Mouse (Mus musculus) neural tube, embryonic 10.5 days (tissue): ENCODE measurements around the gene Snx6.
"Not testable (repeated sequence)": the region's sequence is repeated elsewhere in the genome, so short reads cannot be mapped to it uniquely, and the experiment has no call there.

Experiments
- DNase-seq: peaks from one replicate; pipeline ENCODE4 v3.0.0-alpha.2; 2017; ENCODE audit warnings: low spot score; ENCODE audit errors: extremely low spot score

Gene Snx6

DNA sequence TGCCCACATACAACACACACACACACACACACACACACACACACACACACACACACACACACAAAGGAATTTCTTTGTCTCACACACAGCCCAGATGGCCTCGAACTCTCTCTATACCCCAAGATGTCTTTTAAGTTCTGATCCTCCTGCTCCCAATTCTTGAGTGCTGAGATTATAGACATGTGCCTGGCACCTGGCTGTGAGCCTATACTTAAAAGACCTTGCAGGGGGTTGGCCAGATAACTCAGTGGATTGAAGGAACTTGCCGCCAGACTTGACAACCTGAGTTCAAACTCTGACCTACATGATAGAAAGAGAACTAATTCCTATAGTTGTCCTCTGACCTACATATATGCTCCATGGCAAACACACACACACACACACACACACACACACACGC, 8.0 kb upstream of the Snx6 start:
- DNase-seq: no peak

DNA sequence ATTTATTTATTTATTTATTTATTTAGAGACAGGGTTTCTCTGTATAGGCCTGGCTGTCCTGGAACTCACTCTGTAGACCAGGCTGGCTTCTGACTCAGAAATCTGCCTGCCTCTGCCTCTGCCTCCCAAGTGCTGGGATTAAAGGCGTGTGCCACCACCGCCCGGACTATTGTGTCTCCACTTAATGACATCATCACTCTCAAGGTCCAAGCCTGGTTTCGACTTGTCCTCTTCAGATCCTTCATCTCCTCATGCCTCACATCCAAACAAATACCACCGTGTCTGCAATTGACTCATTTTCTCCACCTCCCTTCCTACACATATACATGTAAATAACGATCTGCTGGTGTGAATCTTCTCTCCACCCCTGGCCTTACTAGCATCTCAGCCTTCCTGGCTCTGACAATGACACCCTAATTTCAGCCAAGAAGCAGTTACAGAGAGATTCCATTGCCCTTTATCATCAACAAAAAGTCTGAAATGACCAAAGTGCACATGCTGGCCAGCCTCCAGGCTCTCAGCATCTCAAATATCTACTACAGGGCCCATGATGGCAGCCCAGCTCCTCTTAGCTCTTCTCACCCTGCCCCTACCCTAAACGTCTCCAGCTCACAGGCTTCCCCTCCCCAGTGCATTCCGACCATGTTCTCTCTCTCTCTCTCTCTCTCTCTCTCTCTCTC, 1.2 kb upstream of the Snx6 start:
- DNase-seq: no peak

DNA sequence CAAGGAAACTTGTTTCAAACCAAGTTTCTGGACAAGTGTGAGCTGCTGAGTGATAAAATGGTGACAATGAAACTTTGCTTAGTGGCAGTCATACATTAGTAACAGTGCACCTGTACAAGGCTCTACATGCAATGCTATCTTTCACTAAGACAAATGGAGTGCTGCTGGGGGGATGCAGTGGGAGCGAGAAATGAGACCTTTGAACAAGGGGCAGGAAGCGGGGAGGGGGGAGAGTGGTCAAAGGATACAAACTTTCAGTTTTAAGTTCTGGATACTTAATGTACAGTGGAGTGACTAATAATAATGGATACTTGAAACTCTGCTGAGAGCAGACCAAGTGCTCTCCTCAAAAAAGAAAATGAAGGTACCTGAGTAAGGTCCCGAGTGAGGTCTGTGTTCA, 1.1 kb downstream of the Snx6 start:
- DNase-seq: no peak

DNA sequence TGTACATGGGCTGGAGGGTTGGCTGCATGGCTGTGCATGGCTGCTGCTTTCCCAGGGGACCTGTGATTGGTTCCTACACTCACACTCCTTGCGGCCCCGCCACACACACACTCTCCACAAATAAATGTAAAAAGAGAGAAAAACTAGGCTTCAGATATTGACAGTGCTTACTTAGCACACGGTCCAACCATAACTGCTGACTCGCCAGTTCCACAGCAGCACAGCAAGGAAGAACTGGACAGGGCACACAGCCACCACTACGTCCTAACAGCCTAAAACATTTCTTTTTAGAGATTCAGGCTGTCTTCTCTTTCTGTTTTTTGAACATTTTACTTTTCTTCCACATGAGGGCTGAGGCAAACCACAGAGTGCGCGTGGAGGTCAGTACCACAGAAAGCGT, 4.0 kb downstream of the Snx6 start:
- no peak for DNase-seq

DNA sequence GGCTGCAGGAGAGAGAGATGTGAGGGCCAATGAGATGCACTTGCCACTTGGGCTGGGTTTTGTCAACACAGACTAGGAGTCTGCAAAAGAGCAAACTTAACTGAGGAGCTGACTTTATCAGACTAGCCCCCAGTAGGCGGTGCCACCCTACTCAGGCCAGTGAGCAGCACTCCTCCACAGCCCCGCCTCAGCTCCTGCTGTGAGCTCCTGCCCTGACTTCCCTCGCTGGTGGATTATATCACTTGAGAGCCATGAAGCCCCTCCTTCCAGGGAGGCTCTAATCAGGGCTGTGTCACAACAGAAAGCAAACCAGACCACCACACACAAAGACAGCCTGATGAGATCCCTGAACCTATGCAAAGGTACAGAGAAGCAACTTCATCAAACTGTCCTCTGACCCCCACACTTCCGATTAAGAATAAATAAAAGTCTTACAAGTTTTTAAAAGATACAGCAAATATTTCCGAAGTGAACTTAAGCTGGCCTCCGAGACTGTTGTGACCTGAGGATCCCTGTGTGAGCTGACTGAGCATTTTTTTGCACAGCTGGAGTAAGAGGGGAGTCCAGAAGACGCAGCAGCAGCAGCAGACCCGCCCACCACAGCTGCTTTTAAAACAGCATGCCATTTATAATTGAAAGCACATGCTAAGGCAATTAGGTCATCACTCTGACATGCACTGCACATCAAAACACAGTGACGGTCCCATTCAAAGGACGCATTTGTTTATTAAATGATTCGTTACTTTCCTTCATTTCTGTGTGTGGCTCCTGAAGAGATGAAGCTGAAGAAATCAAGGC, 6.0 kb downstream of the Snx6 start:
- peak; percentile 40 for DNase-seq

DNA sequence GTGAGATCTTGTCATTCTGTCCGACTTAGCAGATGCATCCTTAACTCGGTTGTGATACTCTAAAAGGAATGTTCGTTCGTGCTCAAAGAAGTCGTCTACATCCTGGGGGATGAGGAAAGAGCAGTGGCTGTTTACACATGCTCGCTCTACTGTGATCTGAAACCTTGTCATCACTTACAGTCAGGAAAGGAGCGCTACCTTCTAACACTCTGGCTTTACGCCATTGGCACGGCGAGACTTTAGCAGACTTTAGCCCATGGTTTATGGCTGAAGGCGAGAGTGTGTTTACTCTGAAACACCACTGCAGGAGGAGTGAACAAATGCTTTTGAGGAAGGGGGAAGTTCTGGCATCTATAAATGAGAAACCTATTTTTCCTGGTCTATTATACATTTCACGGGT, 31.9 kb downstream of the Snx6 start:
- DNase-seq: no peak

DNA sequence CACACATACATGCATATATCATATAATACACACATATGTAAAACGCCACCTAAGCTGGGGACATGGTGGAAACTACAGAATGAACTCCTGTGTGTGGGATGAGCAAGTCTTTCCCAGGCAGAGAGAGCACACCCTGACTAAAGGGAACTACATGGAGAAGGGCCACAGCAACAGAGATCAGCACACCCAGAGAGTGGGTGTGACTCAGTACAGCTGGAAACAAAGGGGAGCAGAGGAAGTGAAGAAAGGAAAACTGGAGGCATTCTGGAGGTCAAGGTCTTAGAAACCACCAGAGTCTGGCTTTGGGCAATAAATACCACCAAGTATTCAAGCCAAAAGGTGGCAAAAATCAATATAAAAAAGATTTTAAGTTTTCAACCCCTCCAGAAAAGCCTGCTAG, 34.8 kb downstream of the Snx6 start:
- no peak for DNase-seq

DNA sequence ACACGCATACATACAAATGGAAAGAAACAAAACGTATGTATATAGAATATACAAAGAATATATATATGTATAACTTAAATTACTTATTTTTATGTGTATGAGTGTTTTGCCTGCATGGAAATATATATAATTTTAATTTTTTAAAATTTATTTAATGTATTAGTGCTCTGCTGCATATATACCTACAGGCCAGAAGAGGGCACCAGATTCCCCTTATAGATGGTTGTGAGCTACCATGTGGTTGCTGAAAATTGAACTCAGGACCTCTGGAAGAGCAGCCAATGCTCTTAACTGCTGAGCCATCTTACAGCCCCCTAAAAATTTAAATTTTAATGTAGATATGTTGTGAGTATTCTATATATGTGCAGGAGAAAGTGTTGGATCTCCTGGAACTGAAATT, 36.7 kb downstream of the Snx6 start:
- no peak for DNase-seq

DNA sequence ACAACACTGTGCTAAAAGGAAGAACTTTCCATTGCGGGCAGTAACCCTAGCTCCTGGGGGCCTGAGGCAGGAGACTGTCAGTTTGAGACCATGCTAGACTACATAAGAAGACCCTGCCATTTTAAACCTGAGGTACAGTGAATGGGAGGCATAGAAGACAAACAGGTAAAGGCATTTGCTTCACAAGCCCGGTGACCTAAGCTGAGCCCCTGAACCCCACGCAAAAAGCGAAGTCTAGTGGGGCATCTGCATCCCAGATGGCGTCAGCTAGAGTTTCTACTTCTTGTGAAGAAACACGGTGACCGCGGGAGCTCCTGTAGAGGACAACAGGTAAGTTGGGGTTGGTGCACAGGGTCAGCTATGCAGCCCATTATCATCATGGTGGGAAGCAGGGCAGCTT, 46.9 kb downstream of the Snx6 start:
- DNase-seq: no peak

DNA sequence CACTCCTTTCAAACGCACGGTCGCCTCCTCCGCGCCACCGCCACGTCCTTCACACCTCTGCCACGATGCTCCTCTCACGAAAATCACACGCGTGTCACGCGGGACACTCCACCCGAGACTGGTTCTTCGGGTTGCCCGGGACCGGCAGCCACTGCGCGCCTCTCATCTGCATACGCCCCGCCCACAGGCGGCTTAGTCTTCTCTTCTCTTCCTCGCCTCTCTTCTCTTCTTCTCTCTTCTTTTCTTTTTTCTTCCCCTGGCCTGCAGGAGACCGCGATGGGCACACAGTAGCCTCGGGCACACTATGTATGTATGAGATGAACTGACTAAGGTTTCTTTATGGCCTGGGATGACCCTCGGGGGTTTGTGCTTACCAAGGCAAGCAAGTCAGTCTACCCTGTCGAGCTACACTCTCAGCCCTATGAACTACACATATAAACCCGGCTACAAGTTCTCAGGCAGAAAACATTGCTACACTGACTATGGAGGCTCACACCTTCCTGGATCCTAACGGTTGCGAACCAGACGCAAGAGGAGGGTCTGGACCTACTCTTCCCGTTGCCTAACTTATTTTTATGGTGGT, 56.8 kb downstream of the Snx6 start:
- not testable (repeated sequence) for DNase-seq

DNA sequence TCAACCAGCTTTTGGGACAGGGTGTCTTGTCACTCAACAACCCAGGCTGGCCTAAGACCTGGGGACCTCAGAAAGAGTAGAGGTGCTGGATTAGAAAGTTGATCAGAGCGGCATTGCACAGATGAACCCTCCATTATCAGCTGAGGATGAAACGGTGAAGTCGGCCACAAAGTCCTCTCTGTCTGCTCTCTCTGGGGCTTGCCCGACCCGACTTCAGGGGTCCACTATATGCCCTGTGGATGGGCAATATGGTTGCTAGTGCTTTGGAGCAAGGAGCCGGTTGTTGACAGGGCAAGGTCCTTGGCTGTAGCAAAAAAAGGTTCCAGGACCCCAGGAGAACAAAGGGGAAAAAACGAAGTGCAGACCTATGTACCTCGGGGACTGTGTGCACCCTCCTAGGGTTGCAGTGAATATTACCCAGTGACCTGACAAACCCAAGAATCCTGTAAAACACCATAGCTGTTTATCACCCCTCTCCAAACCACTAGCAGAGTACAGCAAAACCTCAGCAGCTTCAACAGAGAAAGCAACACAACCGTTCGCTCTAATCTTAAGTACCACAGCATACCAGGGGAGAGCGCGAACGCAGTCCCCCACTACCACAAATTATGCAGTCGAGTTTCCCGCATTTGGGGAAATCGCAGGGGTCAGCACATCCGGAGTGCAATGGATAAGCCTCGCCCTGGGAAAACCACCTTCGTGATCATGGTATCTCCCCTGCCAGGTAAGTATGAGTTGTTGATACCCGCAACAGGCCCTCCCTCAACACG, 57.4 kb downstream of the Snx6 start:
- not testable (repeated sequence) for DNase-seq

DNA sequence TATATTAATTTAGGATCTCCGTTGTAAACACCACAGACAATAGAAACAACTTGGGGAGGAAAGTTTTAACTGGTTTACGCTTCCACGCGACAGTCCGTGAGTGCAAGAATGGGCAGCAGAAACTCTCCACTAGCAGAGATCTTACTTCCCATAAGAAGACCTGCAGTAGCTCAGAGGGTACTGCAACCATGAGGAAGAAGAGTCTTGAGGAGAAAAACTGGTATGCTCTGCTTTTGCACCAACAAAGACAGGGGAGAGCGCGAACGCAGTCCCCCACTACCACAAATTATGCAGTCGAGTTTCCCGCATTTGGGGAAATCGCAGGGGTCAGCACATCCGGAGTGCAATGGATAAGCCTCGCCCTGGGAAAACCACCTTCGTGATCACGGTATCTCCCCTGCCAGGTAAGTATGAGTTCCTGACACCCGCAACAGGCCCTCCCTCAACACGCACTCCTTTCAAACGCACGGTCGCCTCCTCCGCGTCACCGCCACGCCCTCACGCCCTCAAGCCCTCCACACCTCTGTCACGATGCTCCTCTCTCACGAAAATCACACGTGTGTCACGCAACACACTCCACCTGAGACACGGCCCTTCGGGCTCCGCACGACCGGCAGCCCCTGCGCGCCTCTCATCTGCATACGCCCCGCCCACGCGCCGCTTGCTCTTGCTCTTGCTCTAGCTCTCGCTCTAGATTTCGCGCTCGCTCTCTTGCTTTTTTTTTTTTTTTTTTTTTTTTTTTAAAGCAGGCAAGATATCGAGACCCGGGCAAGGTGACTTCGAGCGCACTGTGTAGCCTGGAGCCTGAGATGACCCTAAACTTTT, 61.0 kb downstream of the Snx6 start:
- not testable (repeated sequence) for DNase-seq

DNA sequence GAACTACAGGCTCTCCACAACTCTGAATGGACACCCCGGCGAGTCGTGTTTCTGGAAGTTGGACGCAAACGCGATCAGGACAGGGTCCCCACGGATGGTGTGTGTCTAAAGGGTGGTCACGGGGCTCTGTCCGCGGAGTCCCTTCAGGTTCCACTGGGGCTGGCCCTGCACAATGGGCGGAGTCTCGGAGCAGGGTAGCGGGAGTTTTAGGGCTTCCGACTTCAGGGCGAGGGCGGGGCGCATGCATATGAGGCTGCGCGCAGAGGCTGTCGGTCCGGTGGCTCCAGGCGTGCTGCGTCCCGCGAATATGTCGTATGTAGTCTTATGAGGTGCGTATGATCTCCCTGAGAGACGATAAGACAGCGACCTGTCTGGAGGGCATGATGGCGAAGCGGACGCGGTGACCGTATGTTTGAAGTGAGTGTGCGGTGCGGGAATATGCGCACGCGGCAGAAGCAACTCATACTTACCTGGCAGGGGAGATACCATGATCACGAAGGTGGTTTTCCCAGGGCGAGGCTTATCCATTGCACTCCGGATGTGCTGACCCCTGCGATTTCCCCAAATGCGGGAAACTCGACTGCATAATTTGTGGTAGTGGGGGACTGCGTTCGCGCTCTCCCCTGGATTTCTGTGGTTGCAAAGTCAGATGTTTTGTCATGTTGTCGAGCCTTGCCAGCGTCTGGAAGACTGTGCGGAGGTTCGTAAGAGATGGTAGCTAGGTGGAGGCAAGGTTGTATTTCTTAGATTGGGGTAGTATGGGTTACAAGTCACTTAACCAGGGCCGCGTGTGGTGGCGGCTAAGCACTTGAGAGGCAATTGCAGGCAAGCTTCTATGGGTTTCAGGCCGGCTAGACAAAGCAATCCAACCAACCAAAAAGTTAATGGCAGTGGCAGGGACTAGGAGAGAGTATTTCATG, 66.1 kb downstream of the Snx6 start:
- not testable (repeated sequence) for DNase-seq

DNA sequence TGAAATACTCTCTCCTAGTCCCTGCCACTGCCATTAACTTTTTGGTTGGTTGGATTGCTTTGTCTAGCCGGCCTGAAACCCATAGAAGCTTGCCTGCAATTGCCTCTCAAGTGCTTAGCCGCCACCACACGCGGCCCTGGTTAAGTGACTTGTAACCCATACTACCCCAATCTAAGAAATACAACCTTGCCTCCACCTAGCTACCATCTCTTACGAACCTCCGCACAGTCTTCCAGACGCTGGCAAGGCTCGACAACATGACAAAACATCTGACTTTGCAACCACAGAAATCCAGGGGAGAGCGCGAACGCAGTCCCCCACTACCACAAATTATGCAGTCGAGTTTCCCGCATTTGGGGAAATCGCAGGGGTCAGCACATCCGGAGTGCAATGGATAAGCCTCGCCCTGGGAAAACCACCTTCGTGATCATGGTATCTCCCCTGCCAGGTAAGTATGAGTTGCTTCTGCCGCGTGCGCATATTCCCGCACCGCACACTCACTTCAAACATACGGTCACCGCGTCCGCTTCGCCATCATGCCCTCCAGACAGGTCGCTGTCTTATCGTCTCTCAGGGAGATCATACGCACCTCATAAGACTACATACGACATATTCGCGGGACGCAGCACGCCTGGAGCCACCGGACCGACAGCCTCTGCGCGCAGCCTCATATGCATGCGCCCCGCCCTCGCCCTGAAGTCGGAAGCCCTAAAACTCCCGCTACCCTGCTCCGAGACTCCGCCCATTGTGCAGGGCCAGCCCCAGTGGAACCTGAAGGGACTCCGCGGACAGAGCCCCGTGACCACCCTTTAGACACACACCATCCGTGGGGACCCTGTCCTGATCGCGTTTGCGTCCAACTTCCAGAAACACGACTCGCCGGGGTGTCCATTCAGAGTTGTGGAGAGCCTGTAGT, 76.4 kb downstream of the Snx6 start:
- DNase-seq: not testable (repeated sequence)

DNA sequence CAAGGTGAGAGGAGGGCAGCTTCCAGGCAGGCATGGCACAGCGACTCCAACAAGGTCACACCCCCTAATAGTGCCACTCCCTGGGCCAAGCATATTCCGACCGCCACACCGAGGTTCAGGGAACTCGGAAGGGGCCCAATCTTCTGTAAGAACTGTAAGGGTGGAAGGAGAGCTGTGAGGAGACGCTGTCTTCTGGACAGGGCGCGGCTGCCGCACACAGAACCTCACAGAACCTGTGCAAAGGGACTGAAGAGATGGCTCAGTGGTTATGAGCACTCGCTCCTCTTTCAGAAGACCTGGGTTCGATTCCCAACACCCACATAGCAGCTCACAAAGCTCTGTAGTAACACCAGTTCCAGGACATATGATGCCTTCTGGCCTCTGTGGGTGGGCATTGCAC, 78.0 kb downstream of the Snx6 start:
- DNase-seq: not testable (repeated sequence)

DNA sequence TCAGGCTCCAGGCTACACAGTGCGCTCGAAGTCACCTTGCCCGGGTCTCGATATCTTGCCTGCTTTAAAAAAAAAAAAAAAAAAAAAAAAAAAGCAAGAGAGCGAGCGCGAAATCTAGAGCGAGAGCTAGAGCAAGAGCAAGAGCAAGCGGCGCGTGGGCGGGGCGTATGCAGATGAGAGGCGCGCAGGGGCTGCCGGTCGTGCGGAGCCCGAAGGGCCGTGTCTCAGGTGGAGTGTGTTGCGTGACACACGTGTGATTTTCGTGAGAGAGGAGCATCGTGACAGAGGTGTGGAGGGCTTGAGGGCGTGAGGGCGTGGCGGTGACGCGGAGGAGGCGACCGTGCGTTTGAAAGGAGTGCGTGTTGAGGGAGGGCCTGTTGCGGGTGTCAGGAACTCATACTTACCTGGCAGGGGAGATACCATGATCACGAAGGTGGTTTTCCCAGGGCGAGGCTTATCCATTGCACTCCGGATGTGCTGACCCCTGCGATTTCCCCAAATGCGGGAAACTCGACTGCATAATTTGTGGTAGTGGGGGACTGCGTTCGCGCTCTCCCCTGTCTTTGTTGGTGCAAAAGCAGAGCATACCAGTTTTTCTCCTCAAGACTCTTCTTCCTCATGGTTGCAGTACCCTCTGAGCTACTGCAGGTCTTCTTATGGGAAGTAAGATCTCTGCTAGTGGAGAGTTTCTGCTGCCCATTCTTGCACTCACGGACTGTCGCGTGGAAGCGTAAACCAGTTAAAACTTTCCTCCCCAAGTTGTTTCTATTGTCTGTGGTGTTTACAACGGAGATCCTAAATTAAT, 81.5 kb downstream of the Snx6 start:
- not testable (repeated sequence) for DNase-seq

DNA sequence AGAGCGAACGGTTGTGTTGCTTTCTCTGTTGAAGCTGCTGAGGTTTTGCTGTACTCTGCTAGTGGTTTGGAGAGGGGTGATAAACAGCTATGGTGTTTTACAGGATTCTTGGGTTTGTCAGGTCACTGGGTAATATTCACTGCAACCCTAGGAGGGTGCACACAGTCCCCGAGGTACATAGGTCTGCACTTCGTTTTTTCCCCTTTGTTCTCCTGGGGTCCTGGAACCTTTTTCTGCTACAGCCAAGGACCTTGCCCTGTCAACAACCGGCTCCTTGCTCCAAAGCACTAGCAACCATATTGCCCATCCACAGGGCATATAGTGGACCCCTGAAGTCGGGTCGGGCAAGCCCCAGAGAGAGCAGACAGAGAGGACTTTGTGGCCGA, 85.0 kb downstream of the Snx6 start:
- DNase-seq: not testable (repeated sequence)
